Mouse (Mus musculus): ENCODE measurements at regions not wholly inside any gene's neighbourhood (a gene's known extent, or its start where the extent isn't known, plus 50 kb on each side); places are given as distances from the start of the nearest gene placed in this dataset.

DNA sequence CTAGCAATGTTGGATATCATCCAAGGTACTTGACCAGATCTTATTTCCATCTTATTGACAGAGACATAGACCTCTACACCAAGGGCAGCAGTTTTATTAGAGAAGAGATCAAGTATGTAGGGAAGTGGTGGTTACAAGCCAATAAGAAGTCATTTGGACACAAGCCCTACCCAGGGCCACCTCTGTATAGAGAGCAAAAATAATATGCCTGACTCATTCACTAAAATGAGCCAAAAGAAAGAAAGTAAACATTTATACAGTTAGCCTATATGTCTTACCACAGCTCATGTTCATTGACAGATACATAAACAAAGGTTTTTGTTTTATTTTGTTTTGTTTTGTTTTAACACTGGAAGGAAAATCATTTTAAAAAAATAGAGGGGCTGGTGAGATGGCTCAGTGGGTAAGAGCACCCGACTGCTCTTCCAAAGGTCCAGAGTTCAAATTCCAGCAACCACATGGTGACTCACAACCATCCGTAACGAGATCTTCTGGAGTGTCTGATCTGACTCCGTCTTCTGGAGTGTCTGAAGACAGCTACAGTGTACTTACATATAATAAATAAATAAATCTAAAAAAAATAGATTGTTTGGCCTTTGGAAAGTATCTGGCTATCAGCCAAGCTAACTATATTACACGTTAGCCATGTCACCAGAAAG, 76.9 kb downstream of the Rlim start:
- in situ Hi-C loops (cut with MboI; ENCODE audit: low pct_unique_long_range_greater_than_20kb) = no loop called here
- no peak for ATAC-seq
- H3K27me3 ChIP-seq = peaks cover 41% of the 10 kb centered on the region

DNA sequence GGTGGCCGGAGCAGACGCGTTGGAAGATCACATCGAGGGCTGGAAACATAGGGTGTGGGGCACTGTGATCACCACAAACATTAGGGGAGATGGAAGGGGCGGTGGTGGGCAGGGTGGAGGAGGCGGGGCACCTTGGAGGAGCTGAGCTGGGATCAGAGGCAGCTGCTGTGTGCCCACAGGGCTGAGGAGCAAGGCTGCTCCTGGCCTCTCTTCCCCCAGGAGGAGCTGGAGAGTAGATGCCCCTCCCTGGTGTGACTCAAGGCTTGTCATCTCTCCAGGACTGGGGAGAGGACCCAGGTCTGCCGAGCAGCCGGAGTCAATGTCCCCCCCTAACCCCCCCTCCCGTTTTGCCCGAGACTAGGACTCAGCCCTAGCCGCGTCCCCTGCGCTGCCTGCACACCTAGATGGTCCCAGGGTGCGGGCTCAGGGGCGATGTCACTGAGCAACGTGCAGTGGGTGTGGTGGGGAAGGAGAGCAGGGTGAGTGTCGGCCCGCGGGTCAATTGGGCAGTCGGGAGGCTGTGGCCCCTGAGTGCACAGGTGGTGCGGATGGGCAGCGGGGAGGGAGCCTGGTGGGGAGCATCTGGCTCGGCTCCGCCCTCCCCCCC, 57.6 kb upstream of the Slc16a2 start:
- ATAC-seq (no peak), DNase-seq (ENCODE audit: low read depth, low spot score) (no peak)
- ChIA-PET POLR2A (no interaction called here), CTCF (no interaction called here)
- H3K27me3 ChIP-seq = peaks cover 54% of the 10 kb centered on the region
- TF ChIP-seq CTCF (IDR thresholded peaks at IDR 0.05) = no peak
- in situ Hi-C loops (cut with MboI; ENCODE audit: low pct_unique_long_range_greater_than_20kb) = no loop called here

More for the DNA sequence above, 76.9 kb downstream of the Rlim start:
- POLR2A ChIA-PET = no interaction called here
- CTCF ChIA-PET = interaction anchor here (1.4 kb wide), 1 partner anchor 11 kb away, joined by 5 read pairs; no protein-coding TSS in a partner anchor
- no peak for DNase-seq (ENCODE audit: low read depth, low spot score)
- TF ChIP-seq CTCF (IDR thresholded peaks at IDR 0.05) = no peak
